Mouse (Mus musculus) liver, embryonic 15.5 days (tissue): ENCODE measurements around the gene Mtcl1. TPM values are rescaled to one million over a fixed set of nuclear protein-coding genes. Genes with fewer than 3 reads are reported as not detected.

ENCODE experiments used
- ATAC-seq: fragments of 200-750 bp; cut with Nextera tagmentation; 2 replicates; pipeline ENCODE4 v1.8.0; 2017; ENCODE audit warnings: moderate number of reproducible peaks, mild to moderate bottlenecking, moderate library complexity; ENCODE audit not compliant: insufficient read depth
- H3K27ac ChIP-seq: fragments of 300-500 bp; sonication (generic); replicated peaks from 2 replicates; pipeline ENCODE4 v1.5.1; 2015; ENCODE audit warnings: mild to moderate bottlenecking, inconsistent platforms
- H3K27me3 ChIP-seq: fragments of 300-500 bp; sonication (generic); 2 replicates; pipeline ENCODE4 v1.6.1; 2015; ENCODE audit warnings: mild to moderate bottlenecking, inconsistent platforms
- H3K36me3 ChIP-seq: fragments of 300-500 bp; sonication (generic); replicated peaks from 2 replicates; pipeline ENCODE4 v1.6.1; 2015; ENCODE audit warnings: moderate library complexity, mild to moderate bottlenecking, inconsistent platforms
- H3K4me1 ChIP-seq: fragments of 300-500 bp; sonication (generic); replicated peaks from 2 replicates; pipeline ENCODE4 v1.6.1; 2015; ENCODE audit warnings: inconsistent platforms
- H3K4me2 ChIP-seq: fragments of 300-500 bp; sonication (generic); 2 replicates; pipeline ENCODE4 v1.6.1; 2015; ENCODE audit warnings: moderate library complexity, mild to moderate bottlenecking, inconsistent platforms
- H3K4me3 ChIP-seq: fragments of 300-500 bp; sonication (generic); replicated peaks from 2 replicates; pipeline ENCODE4 v1.5.1; 2015; ENCODE audit warnings: mild to moderate bottlenecking, inconsistent platforms
- H3K9ac ChIP-seq: fragments of 300-500 bp; sonication (generic); 2 replicates; pipeline ENCODE4 v1.6.1; 2015; ENCODE audit warnings: moderate library complexity, mild to moderate bottlenecking, inconsistent platforms
- H3K9me3 ChIP-seq: fragments of 300-500 bp; sonication (generic); replicated peaks from 2 replicates; pipeline ENCODE4 v1.6.1; 2016; ENCODE audit warnings: inconsistent platforms
- WGBS: fragments of 180-500 bp; shearing (Covaris S2); methylation state at CpG from one replicate; pipeline ENCODE4 v1.1.7; 2015; ENCODE audit warnings: mixed read lengths; ENCODE audit not compliant: insufficient replicate concordance; 5-methylcytosine and 5-hydroxymethylcytosine counted together
- polyA plus RNA-seq: library from polyadenylated mRNA; unstranded; fragments of >200 nt; fragmentation: Nextera tagmentation; extraction: Ambion mirVana; gene quantifications from 2 replicates; pipeline ENCODE4 v1.2.1, GENCODE M21; 2015

Gene Mtcl1
- polyA plus RNA-seq, 1 experiment from 2014 or later, result 0.12 TPM

DNA sequence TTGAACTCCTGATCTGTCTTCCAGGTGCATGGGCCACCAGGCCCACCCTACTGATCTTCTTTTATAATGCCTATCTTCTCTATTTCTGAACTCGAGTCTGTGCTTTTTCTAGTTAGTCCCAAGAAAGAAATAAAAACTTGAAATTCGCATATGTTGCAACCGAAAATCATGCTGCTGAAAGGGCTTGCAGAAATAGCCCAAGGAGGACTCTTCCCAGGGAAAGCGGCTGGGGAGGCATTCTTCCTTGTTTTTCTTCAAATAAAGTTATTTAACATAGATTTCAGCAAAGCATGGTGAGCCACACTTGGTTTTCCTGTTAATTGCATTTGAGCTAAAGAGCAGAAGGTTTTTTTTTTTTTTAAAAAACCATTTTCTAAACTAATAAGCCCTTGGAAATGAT lies 159.7 kb downstream of the Mtcl1 start:
- H3K36me3 ChIP-seq, result no peaks in the 10 kb centered on the region
- H3K9ac ChIP-seq, result no peak overlapping the region
- no peaks in the 10 kb centered on the region for H3K27me3 ChIP-seq
- no peak overlapping the region for H3K4me3 ChIP-seq
- no peaks in the 10 kb centered on the region for H3K4me1 ChIP-seq
- ATAC-seq, result no peak
- no peak overlapping the region for H3K4me2 ChIP-seq
- 0 out of 2 replicates have a peak, but pooled peaks cover 2% of the 10 kb centered on the region for H3K9me3 ChIP-seq
- H3K27ac ChIP-seq, result no peak overlapping the region
- WGBS, result 58% methylated on average over 4 of the region's 4 CpGs

Other genes with a start within 250 kb of the Mtcl1 start
- 6.4 and 6.6 TPM in 2 replicates for gene Rab12, start 70.0 kb upstream of the Mtcl1 start, polyA plus RNA-seq
- gene Themis3, start 144.9 kb upstream of the Mtcl1 start, polyA plus RNA-seq, result not detected in 2 replicates